Mouse (Mus musculus) forebrain, embryonic 16.5 days (tissue): ENCODE data around the gene Palm3. TPM values are rescaled to one million over a fixed set of nuclear protein-coding genes. Genes with fewer than 3 reads are reported as not detected.
"Not testable (repeated sequence)": the region's sequence is repeated elsewhere in the genome, so short reads cannot be mapped to it uniquely, and the experiment has no call there.

Experiments used
- ATAC-seq: fragments of 200-750 bp; cut with Nextera tagmentation; 2 replicates; pipeline ENCODE4 v1.8.0; 2017; ENCODE audit warnings: mild to moderate bottlenecking, moderate library complexity
- H3K27ac ChIP-seq: fragments of 300-500 bp; sonication (generic); 2 replicates; pipeline ENCODE4 v1.5.1; 2014; ENCODE audit warnings: low read length, control low read depth
- H3K27me3 ChIP-seq: fragments of 300-500 bp; sonication (generic); replicated peaks from 2 replicates; pipeline ENCODE4 v1.6.1; 2014; ENCODE audit warnings: low read length; ENCODE audit not compliant: control insufficient read depth, insufficient read depth
- H3K36me3 ChIP-seq: fragments of 300-500 bp; sonication (generic); 2 replicates; pipeline ENCODE4 v1.6.1; 2014; ENCODE audit not compliant: control insufficient read depth, insufficient read depth
- H3K4me1 ChIP-seq: fragments of 300-500 bp; sonication (generic); replicated peaks from 2 replicates; pipeline ENCODE4 v1.6.1; 2014; ENCODE audit warnings: low read length; ENCODE audit not compliant: control insufficient read depth, insufficient read depth
- H3K4me2 ChIP-seq: fragments of 300-500 bp; sonication (generic); 2 replicates; pipeline ENCODE4 v1.6.1; 2014; ENCODE audit warnings: mild to moderate bottlenecking, low read length, control low read depth
- H3K4me3 ChIP-seq: fragments of 300-500 bp; sonication (generic); replicated peaks from 2 replicates; pipeline ENCODE4 v1.5.1; 2014; ENCODE audit warnings: mild to moderate bottlenecking, low read length, control low read depth
- H3K9ac ChIP-seq: fragments of 300-500 bp; sonication (generic); replicated peaks from 2 replicates; pipeline ENCODE4 v1.6.1; 2014; ENCODE audit warnings: low read depth, low read length, control low read depth
- H3K9me3 ChIP-seq: fragments of 300-500 bp; sonication (generic); 2 replicates; pipeline ENCODE4 v1.6.1; 2016; ENCODE audit warnings: low read length; ENCODE audit not compliant: control insufficient read depth
- WGBS: fragments of 180-500 bp; shearing (Covaris S2); extraction: QIAGEN DNeasy Blood & Tissue Kit; methylation state at CpG from one replicate; pipeline ENCODE4 v1.1.7; 2014; 5-methylcytosine and 5-hydroxymethylcytosine counted together
- polyA plus RNA-seq: library from polyadenylated mRNA; unstranded; fragments of >200 nt; fragmentation: Nextera tagmentation; extraction: Ambion mirVana; gene quantifications from 2 replicates; pipeline ENCODE4 v1.2.1, GENCODE M21; 2015

Gene Palm3
- polyA plus RNA-seq, 1 experiment from 2014 or later, result 2.0 TPM

DNA sequence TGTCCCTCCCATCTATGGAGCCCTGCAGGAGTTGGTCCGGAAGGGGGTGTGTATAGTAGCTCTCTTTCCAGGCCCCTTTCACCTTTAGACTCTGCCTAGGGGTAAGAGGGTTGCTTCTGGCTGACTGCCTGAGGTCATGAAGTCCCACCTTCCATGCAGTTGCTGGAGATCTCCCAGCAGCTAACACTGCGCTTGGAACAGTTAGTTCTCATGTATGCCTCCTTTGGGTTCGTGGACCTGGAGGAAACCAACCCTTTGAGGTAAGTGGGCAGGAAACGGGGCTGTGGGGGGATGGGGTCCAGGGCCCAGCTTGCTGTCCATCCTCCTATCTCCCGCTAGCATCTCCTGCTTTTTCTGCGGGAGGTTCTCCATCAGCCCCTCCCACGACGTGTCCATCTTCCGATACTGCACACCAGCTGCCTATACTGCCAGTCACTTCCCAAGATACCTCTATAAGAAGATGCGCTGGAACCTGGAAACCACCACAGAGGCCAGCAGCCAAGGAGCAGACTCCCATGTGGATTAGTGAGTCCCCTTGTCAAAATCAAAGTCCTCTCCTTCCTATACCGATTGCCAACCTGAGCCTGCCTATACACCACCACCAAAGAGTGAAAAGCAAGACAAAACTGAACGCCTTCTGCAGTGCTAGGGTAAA, 18.2 kb upstream of the Palm3 start:
- Histone ChIP-seq H3K4me1 (peaks cover 34% of the 10 kb centered on the region), H3K27ac (no peak overlapping the region), H3K4me2 (no peak overlapping the region), H3K36me3 (no peaks in the 10 kb centered on the region), H3K9ac (no peak overlapping the region), H3K9me3 (no peaks in the 10 kb centered on the region), H3K4me3 (no peak overlapping the region), H3K27me3 (peaks cover 4% of the 10 kb centered on the region; the same call in 1 of the 2 replicates)
- 50% methylated on average over 12 of the region's 12 CpGs for WGBS
- ATAC-seq, result no peak

GRCm38 (mm10) chr8:84003612-84004246, 17.5 kb upstream of the Palm3 start:
- no peak for ATAC-seq
- no peaks in the 10 kb centered on the region for H3K36me3 ChIP-seq
- 79% methylated on average over 6 of the region's 6 CpGs for WGBS
- H3K4me3 ChIP-seq, result peak overlapping the region; percentile 70
- H3K27me3 ChIP-seq, result peaks cover 4% of the 10 kb centered on the region; the same call in 1 of the 2 replicates
- H3K9ac ChIP-seq, result peak overlapping the region; percentile 78
- H3K4me1 ChIP-seq, result peaks cover 30% of the 10 kb centered on the region
- no peak overlapping the region for H3K27ac ChIP-seq
- no peaks in the 10 kb centered on the region for H3K9me3 ChIP-seq
- H3K4me2 ChIP-seq, result peak overlapping the region; percentile 92

- peak; percentile 91 for ATAC-seq
- Histone ChIP-seq H3K27ac (peak overlapping the region; percentile 70), H3K27me3 (peaks cover 7% of the 10 kb centered on the region; the same call in 1 of the 2 replicates), H3K4me2 (peak overlapping the region; percentile 92), H3K4me1 (peaks cover 21% of the 10 kb centered on the region), H3K4me3 (peak overlapping the region; percentile 70), H3K36me3 (no peaks in the 10 kb centered on the region), H3K9ac (peak overlapping the region; percentile 78), H3K9me3 (no peaks in the 10 kb centered on the region)
- WGBS, result under 1% methylated on average over 30 of the region's 30 CpGs
Observed at GRCm38 (mm10) chr8:84004533-84005201, 16.6 kb upstream of the Palm3 start.

- not testable (repeated sequence) for H3K4me3 ChIP-seq, H3K27ac ChIP-seq, H3K9me3 ChIP-seq, H3K36me3 ChIP-seq, H3K4me2 ChIP-seq, H3K9ac ChIP-seq, ATAC-seq
- WGBS, result 95% methylated on average over 7 of the region's 7 CpGs
- peaks cover 14% of the 10 kb centered on the region for H3K27me3 ChIP-seq
- H3K4me1 ChIP-seq, result peaks cover 22% of the 10 kb centered on the region
Observed at GRCm38 (mm10) chr8:84005502-84005901, 15.8 kb upstream of the Palm3 start.

- Histone ChIP-seq H3K27ac (no peak overlapping the region), H3K4me3 (no peak overlapping the region), H3K4me1 (peaks cover 34% of the 10 kb centered on the region), H3K9me3 (no peaks in the 10 kb centered on the region), H3K27me3 (peaks cover 29% of the 10 kb centered on the region), H3K36me3 (no peaks in the 10 kb centered on the region), H3K9ac (no peak overlapping the region), H3K4me2 (no peak overlapping the region)
- no peak for ATAC-seq
- WGBS, result 29% methylated on average over 7 of the region's 7 CpGs
Observed at GRCm38 (mm10) chr8:84008362-84008761, 12.9 kb upstream of the Palm3 start.

DNA sequence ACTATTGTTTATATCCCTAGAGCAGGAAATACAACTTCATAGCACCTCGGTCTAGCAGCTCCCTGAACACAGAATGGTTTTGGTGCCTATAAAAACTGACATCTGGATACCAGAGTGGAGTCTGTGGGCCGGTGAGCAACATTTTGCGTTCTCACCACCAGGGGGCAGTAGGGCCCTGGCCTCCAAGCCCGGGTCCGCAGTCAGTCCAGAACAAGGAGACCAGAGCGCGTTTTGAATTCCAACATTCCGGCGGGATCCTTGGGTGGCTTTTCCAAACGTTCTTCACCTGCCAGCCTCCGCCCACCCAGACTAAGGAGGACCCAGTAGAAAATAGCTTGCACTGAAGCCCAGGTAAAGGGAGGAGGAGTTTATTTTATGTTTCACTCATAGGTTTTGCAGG, 11.4 kb upstream of the Palm3 start:
- Histone ChIP-seq H3K4me3 (no peak overlapping the region), H3K27ac (no peak overlapping the region), H3K27me3 (peaks cover 31% of the 10 kb centered on the region), H3K4me2 (no peak overlapping the region), H3K4me1 (peaks cover 23% of the 10 kb centered on the region), H3K9me3 (no peaks in the 10 kb centered on the region), H3K36me3 (no peaks in the 10 kb centered on the region), H3K9ac (no peak overlapping the region)
- WGBS, result 2% methylated on average over 11 of the region's 11 CpGs
- ATAC-seq, result 0 out of 2 replicates have a peak, but pooled peaks have one; percentile 20

DNA sequence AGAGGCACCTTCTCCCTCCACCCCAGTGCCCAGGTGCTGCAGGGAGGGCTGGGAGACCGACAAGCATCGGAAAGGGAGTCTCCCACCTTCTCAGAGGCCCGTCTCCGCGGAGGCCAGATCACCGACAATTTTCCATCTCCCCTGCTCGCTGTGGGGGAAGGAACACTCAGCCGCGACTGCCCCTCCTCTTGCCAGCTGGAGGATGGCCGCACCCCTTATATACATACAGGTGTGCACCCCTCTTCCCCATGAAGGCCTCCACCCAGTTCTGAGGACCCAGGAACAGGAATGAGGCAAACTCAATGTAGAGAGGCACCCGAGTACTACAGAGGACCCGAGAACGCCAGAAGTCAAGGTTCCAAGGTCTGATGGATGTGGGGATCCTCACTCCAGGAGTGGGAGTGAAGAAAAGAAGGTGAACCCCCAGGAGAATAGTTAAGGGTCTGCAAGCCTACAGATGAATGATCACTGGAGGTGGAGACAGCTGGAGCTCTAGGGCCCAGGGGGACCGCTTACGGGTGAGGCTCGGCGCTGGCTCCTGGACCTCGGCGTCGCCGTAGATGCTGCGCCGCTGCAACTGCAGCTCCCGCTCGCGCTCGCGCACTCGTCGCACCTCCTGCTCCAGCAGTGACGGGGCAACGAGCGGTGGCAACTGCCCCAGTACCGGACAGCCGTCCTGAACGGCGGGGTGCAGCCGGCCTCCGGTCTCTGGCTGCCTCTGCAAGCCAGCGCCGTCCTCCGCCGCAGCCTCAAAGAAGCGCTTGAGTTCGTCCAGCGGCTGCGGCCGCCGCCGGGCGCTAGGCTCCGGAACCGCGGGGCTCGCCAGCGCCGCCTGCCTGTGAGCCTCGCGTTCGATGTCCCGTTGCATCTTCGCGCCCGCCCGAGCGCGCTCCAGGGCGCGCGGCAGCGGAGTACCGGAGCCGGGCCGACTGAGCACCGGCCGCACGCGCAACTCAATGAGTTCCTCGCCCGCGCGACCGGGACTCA, 10.4 kb upstream of the Palm3 start:
- WGBS, result 1% methylated on average over 69 of the region's 83 CpGs
- peak; percentile 63 for ATAC-seq
- H3K9ac ChIP-seq, result peak overlapping the region; percentile 45
- no peaks in the 10 kb centered on the region for H3K9me3 ChIP-seq
- H3K27ac ChIP-seq, result no peak overlapping the region
- peaks cover 20% of the 10 kb centered on the region for H3K4me1 ChIP-seq
- peak overlapping the region; percentile 75 for H3K4me2 ChIP-seq
- H3K27me3 ChIP-seq, result peaks cover 31% of the 10 kb centered on the region
- peak overlapping the region; percentile 49 for H3K4me3 ChIP-seq
- H3K36me3 ChIP-seq, result no peaks in the 10 kb centered on the region

GRCm38 (mm10) chr8:84011705-84012498, 9.4 kb upstream of the Palm3 start, which contains the start of gene 2210011C24Rik:
Gene 2210011C24Rik (minus strand): TSS chr8:84012171.
- peak within 1 kb of the TSS; percentile 75 for H3K4me2 ChIP-seq
- H3K9me3 ChIP-seq, result no peaks in the 10 kb centered on the region
- H3K9ac ChIP-seq, result peak within 1 kb of the TSS; percentile 45
- peak; percentile 21 for ATAC-seq
- H3K4me1 ChIP-seq, result peaks cover 20% of the 10 kb centered on the region
- WGBS, result under 1% methylated on average over 45 of the region's 45 CpGs
- no peak within 1 kb of the TSS for H3K27ac ChIP-seq
- peaks cover 31% of the 10 kb centered on the region for H3K27me3 ChIP-seq
- H3K4me3 ChIP-seq, result peak within 1 kb of the TSS; percentile 49
- H3K36me3 ChIP-seq, result no peaks in the 10 kb centered on the region
